ENCODE assay signal across 29 mouse cellular contexts in genomic region chr9:114006801-114007200, GRCm38 (mm10). TPM values are rescaled to one million over a fixed set of nuclear protein-coding genes. Genes with fewer than 3 reads are reported as not detected.
DNase-seq lines count a peak whose midpoint lies in the region; ATAC-seq and TF ChIP-seq lines count a peak whose summit lies in the region.
"Had no signal": no experiment of that assay in that cellular context is flagged by ENCODE, and none has a peak within 500 bp of the region (broad histone marks: within the 10 kb centered on the region; RNA-seq: fewer than 3 reads in every experiment).

No protein-coding gene starts in this region.

- ATAC-seq in kidney, embryonic 14.5 days (ENCODE audit: low FRiP score, low TSS enrichment) = no peak; the same call in 1 of the 2 replicates
- peak; percentile 61; the same call in 1 of the 2 replicates for ATAC-seq in kidney, postnatal 0 days (replicated peaks; ENCODE audit: low FRiP score, low read depth)
- ATAC-seq: forebrain, embryonic 15.5 days; intestine, embryonic 16.5 days; midbrain, embryonic 16.5 days had no signal

- H3K9me3 ChIP-seq in kidney, embryonic 14.5 days (ENCODE audit: control insufficient read depth, low read length) = no peaks in the 10 kb centered on the region
- no peaks in the 10 kb centered on the region for H3K9me3 ChIP-seq in kidney, postnatal 0 days (replicated peaks; ENCODE audit: low read length)
- H3K9me3 ChIP-seq: embryonic facial prominence, embryonic 12.5 days; forebrain, embryonic 15.5 days; hindbrain, embryonic 12.5 days; liver, embryonic 15.5 days had no signal

- intact Hi-C loops in left cerebral cortex, postnatal 10 days (cut with DNase I) = no loop called here

- peak; percentile 85 for DNase-seq in kidney, adult 2 months
- DNase-seq in kidney, postnatal 0 days (ENCODE audit: low spot score) = peak; percentile 20
- peak; percentile 45 to 65 for DNase-seq in kidney, postnatal 4 days
- DNase-seq in yolk sac, embryonic 10.5 days (ENCODE audit: low spot score) = peak; percentile 47
- no peak for DNase-seq in left cerebral cortex, postnatal 10 days (ENCODE audit: extremely low spot score in 1 of 2, low spot score in 2 of 2)
- DNase-seq in thymus, postnatal 14 days = no peak
- DNase-seq: adrenal gland, postnatal 25 days; cerebellum, adult 11-12 months; cerebellum, adult 9-11 months; embryo, embryonic 11 days; gastrocnemius, postnatal 36 days; heart, adult 18-20 months; heart, postnatal 36 days; layer of hippocampus, postnatal 36 days; lung, postnatal 36 days; right cerebral cortex, postnatal 25 days; thymus, adult 18-20 months; thymus, postnatal 4 days had no signal

- no peak overlapping the region for H3K4me3 ChIP-seq in kidney, adult 2 months (ENCODE audit: insufficient read depth, low read depth, low read length)
- H3K4me3 ChIP-seq in kidney, embryonic 14.5 days (ENCODE audit: low read length) = no peak overlapping the region
- H3K4me3 ChIP-seq in kidney, postnatal 0 days (replicated peaks; ENCODE audit: low read depth, low read length) = no peak overlapping the region
- H3K4me3 ChIP-seq: embryonic facial prominence, embryonic 12.5 days; forebrain, embryonic 15.5 days; hindbrain, embryonic 12.5 days; liver, embryonic 15.5 days had no signal

- WGBS in kidney, adult 2 months = 40% methylated on average over 9 of the region's 9 CpGs
- 62% methylated on average over 9 of the region's 9 CpGs for WGBS in kidney, embryonic 14.5 days
- 53% methylated on average over 9 of the region's 9 CpGs for WGBS in kidney, postnatal 0 days

- TF ChIP-seq POLR2A in kidney, adult 2 months (IDR thresholded peaks at IDR 0.05; ENCODE audit: low read depth, low read length) = no peak

- no peaks in the 10 kb centered on the region for H3K36me3 ChIP-seq in kidney, adult 2 months (ENCODE audit: control insufficient read depth, insufficient read depth, low read length)
- H3K36me3 ChIP-seq in kidney, embryonic 14.5 days (ENCODE audit: control insufficient read depth, insufficient read depth, low read length) = no peaks in the 10 kb centered on the region
- no peaks in the 10 kb centered on the region for H3K36me3 ChIP-seq in kidney, postnatal 0 days (ENCODE audit: insufficient read depth, low read length)
- H3K36me3 ChIP-seq: hindbrain, embryonic 12.5 days; liver, embryonic 15.5 days had no signal

- H3K9ac ChIP-seq in kidney, embryonic 14.5 days (ENCODE audit: low read depth, low read length) = no peak overlapping the region
- no peak overlapping the region for H3K9ac ChIP-seq in kidney, postnatal 0 days (ENCODE audit: low read depth, low read length)
- H3K9ac ChIP-seq: embryonic facial prominence, embryonic 12.5 days; forebrain, embryonic 15.5 days; hindbrain, embryonic 12.5 days; liver, embryonic 15.5 days had no signal

- no peaks in the 10 kb centered on the region for H3K27me3 ChIP-seq in kidney, adult 2 months (replicated peaks; ENCODE audit: control insufficient read depth, insufficient read depth, low read length)
- H3K27me3 ChIP-seq in kidney, embryonic 14.5 days (ENCODE audit: control insufficient read depth, insufficient read depth, low read length) = no peaks in the 10 kb centered on the region
- no peaks in the 10 kb centered on the region for H3K27me3 ChIP-seq in kidney, postnatal 0 days (ENCODE audit: insufficient read depth, low read length)
- H3K27me3 ChIP-seq: embryonic facial prominence, embryonic 12.5 days; forebrain, embryonic 15.5 days; hindbrain, embryonic 12.5 days; liver, embryonic 15.5 days had no signal

- H3K27ac ChIP-seq in kidney, adult 2 months (ENCODE audit: insufficient read depth, low read depth, low read length) = peak overlapping the region; percentile 49
- no peak overlapping the region for H3K27ac ChIP-seq in kidney, embryonic 14.5 days (ENCODE audit: low read depth, low read length)
- no peak overlapping the region for H3K27ac ChIP-seq in kidney, postnatal 0 days
- H3K27ac ChIP-seq: embryonic facial prominence, embryonic 12.5 days; forebrain, embryonic 15.5 days; hindbrain, embryonic 12.5 days; liver, embryonic 15.5 days; stomach, postnatal 0 days had no signal

- peaks cover 7% of the 10 kb centered on the region; the same call in 1 of the 2 replicates for H3K4me1 ChIP-seq in kidney, adult 2 months (ENCODE audit: control insufficient read depth, insufficient read depth, low read length)
- H3K4me1 ChIP-seq in kidney, embryonic 14.5 days (ENCODE audit: control insufficient read depth, insufficient read depth, low read length) = no peaks in the 10 kb centered on the region
- H3K4me1 ChIP-seq in kidney, postnatal 0 days (replicated peaks; ENCODE audit: insufficient read depth, low read length) = no peaks in the 10 kb centered on the region
- H3K4me1 ChIP-seq: embryonic facial prominence, embryonic 12.5 days; forebrain, embryonic 15.5 days; hindbrain, embryonic 12.5 days had no signal

- peak; percentile 52 for TF ChIP-seq CTCF in kidney, adult 2 months (conservative IDR thresholded peaks at IDR 0.05; ENCODE audit: insufficient read depth, insufficient read length, low read depth, low read length)
- 0 out of 2 replicates have a peak, but pooled peaks have one; percentile 6 for TF ChIP-seq CTCF in kidney, postnatal 0 days (IDR thresholded peaks at IDR 0.05; ENCODE audit: low read depth)

- no peak overlapping the region for H3K4me2 ChIP-seq in kidney, embryonic 14.5 days (replicated peaks; ENCODE audit: low read depth, low read length)
- H3K4me2 ChIP-seq in kidney, postnatal 0 days (ENCODE audit: low read length) = no peak overlapping the region
- H3K4me2 ChIP-seq: embryonic facial prominence, embryonic 12.5 days; forebrain, embryonic 15.5 days; heart, embryonic 11.5 days; hindbrain, embryonic 12.5 days; liver, embryonic 15.5 days; midbrain, embryonic 11.5 days had no signal

RNA-seq across cellular contexts. Expression of gene Fbxl2, which starts 39.2 kb away (rescaled TPM):
- 2.8 and 3.5 TPM in 2 replicates for polyA plus RNA-seq in kidney, adult 2 months (2012; rRNA removed)
- polyA plus RNA-seq in kidney, embryonic 14.5 days (2014; fragmentation: Nextera tagmentation; extraction: Ambion mirVana) = 2.8 and 3.3 TPM in 2 replicates
- 2.8 and 3.4 TPM in 2 replicates for polyA plus RNA-seq in kidney, postnatal 0 days (2015; fragmentation: Nextera tagmentation; extraction: Ambion mirVana)
- 10 to 100 TPM; 48.5 to 58.8 TPM for total RNA-seq in left cerebral cortex, postnatal 10 days (2021)

RNA-seq across cellular contexts. Expression of gene Susd5, which starts 50.1 kb away (rescaled TPM):
- 0.48 and 0.90 TPM in 2 replicates for polyA plus RNA-seq in kidney, adult 2 months (2012; rRNA removed)
- polyA plus RNA-seq in kidney, embryonic 14.5 days (2014; fragmentation: Nextera tagmentation; extraction: Ambion mirVana) = 0.20 and 0.45 TPM in 2 replicates
- 0.82 and 0.91 TPM in 2 replicates for polyA plus RNA-seq in kidney, postnatal 0 days (2015; fragmentation: Nextera tagmentation; extraction: Ambion mirVana)
- 10 to 100 TPM; 11.0 to 14.2 TPM for total RNA-seq in left cerebral cortex, postnatal 10 days (2021)
- total RNA-seq: megakaryocyte, adult 5-6 weeks had no signal
- polyA plus RNA-seq: forebrain, embryonic 15.5 days had no signal

Comparison
In these comparisons a context has a peak if more than half of its experiments do, and no peak if none do; other contexts are left out.
1. DNase-seq: peak in kidney, adult 2 months (single experiment), kidney, postnatal 0 days (single experiment), kidney, postnatal 4 days (2 of 2) and yolk sac, embryonic 10.5 days (single experiment); none in left cerebral cortex, postnatal 10 days (0 of 2) and thymus, postnatal 14 days (single experiment).